Mouse (Mus musculus): ENCODE results near the gene Gm17387. TPM values are rescaled to one million over a fixed set of nuclear protein-coding genes. Genes with fewer than 3 reads are reported as not detected.

Gene Gm17387
- total RNA-seq, 2 experiments from 2014 or later: not detected

DNA sequence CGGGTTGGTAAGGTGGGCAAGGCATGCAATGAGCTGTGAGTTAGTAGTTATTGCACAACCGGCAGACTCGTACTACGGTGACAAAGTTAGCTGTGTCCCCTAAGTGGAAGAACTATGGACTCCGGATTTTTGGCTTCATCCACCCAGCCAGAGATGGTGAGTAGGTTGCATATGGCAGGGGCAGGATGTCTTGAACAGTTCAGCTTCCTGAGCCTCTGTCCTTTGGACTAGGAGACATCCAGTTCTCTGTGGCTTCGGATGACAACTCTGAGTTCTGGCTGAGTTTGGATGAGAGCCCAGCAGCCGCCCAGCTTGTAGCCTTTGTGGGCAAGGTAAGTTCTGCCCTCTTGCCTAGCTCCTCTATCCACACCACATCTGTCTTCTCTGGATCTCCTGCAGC, 35.6 kb downstream of the Gm17387 start:
- DNase-seq (ENCODE audit: low spot score): no peak
- intact Hi-C loops (cut with DNase I): no loop called here

DNA sequence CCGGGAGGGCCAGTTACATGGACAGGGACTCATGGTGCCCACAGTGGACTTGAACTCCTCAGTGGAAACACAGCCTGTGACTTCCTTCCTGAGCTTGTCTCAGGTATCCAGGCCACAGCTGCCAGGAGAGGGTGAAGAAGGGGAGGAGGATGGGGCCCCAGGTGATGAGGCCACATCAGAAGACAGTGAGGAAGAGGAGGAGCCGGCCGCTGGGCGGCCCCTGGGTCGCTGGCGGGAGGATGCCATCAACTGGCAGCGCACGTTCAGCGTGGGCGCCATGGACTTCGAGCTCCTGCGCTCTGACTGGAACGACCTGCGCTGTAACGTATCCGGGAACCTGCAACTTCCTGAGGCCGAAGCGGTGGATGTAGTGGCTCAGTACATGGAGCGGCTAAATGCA, 39.4 kb downstream of the Gm17387 start:
- intact Hi-C loops (cut with DNase I): no loop called here
- no peak for DNase-seq (ENCODE audit: low spot score)

DNA sequence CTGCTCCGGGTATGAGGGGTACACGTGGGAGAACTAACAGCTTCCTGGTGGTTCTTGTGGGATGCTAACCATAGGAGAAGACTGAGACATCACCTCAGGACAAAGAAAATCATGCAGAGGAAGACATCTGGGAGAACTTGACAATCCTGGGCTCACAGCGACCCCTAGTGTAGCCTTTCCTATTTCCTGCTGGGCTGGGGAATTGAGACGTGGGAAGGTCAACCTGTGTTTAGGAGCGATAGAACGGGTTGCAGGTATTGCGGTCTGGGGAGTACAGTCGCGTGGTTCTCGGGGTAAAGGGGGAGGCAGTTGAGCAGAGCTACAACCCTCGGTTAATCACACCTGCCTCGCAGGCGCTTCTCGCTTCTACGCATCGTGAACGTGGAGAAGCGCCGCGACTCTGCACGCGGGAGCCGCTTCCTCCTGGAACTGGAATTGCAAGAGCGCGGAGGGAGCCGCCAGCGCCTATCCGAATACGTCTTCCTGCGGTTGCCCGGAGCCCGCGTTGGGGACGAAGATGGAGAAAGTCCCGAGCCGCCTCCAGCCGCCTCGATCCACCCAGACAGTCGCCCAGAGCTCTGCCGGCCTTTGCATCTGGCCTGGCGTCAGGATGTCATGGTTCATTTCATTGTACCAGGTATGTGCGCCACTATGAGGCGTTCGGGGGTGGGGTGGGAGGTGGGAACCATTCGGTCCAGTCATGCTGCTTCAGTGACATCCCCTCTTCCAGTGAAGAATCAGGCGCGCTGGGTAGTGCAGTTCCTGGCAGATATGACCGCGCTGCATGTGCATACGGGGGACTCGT, 41.3 kb downstream of the Gm17387 start:
- intact Hi-C loops (cut with DNase I): loop anchor here (1.0 kb wide), 2 partner anchors 106 to 160 kb away; no protein-coding TSS in a partner anchor

DNA sequence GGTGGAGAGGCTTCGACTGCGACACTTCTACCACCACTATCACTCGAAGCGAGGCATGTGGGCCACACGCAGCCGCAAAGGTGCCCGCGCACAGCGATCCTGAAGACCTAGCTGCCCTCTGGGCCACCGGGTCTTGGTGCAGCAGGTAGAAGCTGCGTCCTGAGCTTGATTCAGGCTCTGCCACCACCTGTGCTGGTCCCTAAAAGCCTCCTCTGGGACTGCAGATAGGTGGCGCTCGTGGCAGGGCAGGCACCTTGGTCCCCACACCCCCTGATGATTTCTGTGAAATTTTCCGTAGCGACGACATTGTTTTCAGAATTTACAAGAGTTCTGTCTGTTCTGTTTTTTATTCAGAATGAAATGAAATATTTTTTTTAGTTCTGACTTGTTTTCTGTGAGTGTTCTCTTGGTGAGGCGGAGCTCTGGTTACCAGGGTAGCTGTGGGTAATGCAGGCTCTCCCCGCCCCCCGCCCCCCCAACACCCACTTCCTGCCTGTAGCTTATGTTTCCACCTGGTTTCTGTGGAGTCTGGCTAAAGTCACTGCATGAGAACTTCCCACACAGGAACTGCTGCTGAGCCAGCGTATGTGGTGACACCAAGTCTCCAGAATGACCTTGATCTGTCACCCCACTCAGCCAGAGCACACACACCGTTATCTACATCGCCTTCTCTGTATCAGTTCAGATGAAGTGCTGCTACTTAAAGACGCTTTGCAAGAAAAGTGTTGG, 43.2 kb downstream of the Gm17387 start:
- intact Hi-C loops (cut with DNase I): no loop called here
- DNase-seq (ENCODE audit: low spot score): no peak

More for the DNA sequence above, 41.3 kb downstream of the Gm17387 start:
- no peak for DNase-seq (ENCODE audit: low spot score)

DNA sequence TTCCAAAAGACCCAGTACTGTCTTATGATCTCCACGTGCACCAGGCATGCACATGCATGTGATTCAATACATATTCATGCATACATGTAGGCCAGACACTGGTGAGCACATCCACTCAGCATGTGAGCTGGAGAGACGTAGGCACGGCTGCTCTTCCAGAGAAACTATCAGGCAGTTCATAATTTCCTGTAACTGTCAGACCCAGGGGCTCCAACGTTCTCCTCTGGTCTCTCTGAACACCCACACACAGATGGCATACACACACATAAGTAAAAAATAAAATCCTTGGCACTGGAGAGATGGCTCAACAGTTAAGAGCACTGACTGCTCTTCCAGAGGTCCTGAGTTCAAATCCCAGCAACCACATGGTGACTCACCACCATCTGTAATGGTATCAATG, 44.9 kb downstream of the Gm17387 start:
- intact Hi-C loops (cut with DNase I): no loop called here
- no peak for DNase-seq (ENCODE audit: low spot score)

DNA sequence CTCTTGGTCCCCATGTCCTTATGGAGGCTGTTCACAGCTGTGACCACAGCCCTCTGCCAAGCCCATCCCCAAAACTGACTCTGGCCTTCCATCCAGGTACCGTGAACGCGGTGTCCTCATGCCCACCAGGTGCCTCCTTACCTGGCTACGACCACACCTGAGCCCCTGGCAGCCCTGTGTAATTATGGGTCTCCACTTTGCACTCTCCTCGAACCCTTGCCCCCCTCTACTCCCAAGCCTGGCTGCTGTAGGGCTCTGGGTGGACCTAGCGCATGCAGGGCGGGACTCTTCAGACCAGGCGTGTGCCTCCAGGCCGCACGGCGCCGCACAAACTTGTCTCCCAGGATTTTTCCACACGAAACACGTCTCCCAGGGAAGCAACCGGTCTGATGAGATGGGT, 48.9 kb downstream of the Gm17387 start, which contains the start of gene Pkp3:
Gene Pkp3 (plus strand): TSS at position 378 of the 400 bp plus-strand sequence.
- intact Hi-C loops (cut with DNase I): no loop called here
- no peak for DNase-seq (ENCODE audit: low spot score)

DNA sequence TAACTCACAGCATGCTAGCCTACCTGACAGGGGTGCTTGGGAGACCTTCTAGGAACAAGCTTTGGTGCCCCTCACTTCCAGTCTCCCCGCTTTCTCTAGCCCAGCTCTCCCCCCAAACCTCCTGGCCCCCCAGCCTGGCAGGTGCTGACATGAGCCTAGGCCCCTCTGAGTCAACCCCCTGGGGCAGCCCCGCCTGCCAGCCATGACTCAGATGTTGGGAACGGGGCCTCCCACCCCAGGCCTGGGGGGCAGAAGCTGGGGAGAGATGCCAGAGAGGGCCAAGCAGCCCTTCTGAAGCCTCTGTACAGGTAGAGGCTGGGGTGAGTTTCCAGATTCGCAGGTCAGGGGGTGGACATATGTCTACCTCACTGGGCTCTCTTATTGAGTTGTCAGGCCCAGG, 49.9 kb downstream of the Gm17387 start:
- DNase-seq (ENCODE audit: low spot score): no peak
- intact Hi-C loops (cut with DNase I): no loop called here

Other genes with a start within 250 kb of the Gm17387 start
- gene Syce1, start 241.3 kb upstream of the Gm17387 start, total RNA-seq (2021): not detected
- gene Zfp941, start 207.0 kb upstream of the Gm17387 start, total RNA-seq (2021): not detected
- gene Urah, start 194.1 kb upstream of the Gm17387 start, total RNA-seq (2021): under 1 TPM; 0.39 to 0.83 TPM
- gene Scgb1c1, start 183.6 kb upstream of the Gm17387 start, total RNA-seq (2021): 10 to 100 TPM; 10.8 to 14.5 TPM
- gene Odf3, start 181.3 kb upstream of the Gm17387 start, total RNA-seq (2021): not detected
- not detected for gene Gm45785, start 172.8 kb upstream of the Gm17387 start, total RNA-seq (2021)
- 10 to 100 TPM; 20.1 to 21.8 TPM for gene Ric8a, start 172.2 kb upstream of the Gm17387 start, total RNA-seq (2021)
- 10 to 100 TPM; 10.0 to 11.7 TPM for gene Bet1l, start 171.6 kb upstream of the Gm17387 start, total RNA-seq (2021)
- gene Psmd13, start 147.2 kb upstream of the Gm17387 start, total RNA-seq (2021): 10 to 100 TPM; 86.0 to 93.0 TPM
- 10 to 100 TPM; 54.3 to 64.0 TPM for gene Sirt3, start 146.8 kb upstream of the Gm17387 start, total RNA-seq (2021)
- gene Cox8b, start 128.7 kb upstream of the Gm17387 start, total RNA-seq (2021): 1,000 to 10,000 TPM; 2,576 to 2,619 TPM
- not detected for gene Nlrp6, start 108.2 kb upstream of the Gm17387 start, total RNA-seq (2021)
- gene Pgghg, start 87.7 kb upstream of the Gm17387 start, total RNA-seq (2021): 1 to 10 TPM; 4.6 to 5.2 TPM
- under 1 TPM; 0.47 to 0.59 TPM for gene Ifitm5, start 78.8 kb upstream of the Gm17387 start, total RNA-seq (2021)
- gene Gm45717, start 73.2 kb upstream of the Gm17387 start, total RNA-seq (2021): not detected
- gene Ifitm2, start 73.1 kb upstream of the Gm17387 start, total RNA-seq (2021): 100 to 1,000 TPM in 1 of 2 experiments, 10 to 100 TPM in 1; 96.7 to 116 TPM
- gene Ifitm1, start 61.9 kb upstream of the Gm17387 start, total RNA-seq (2021): 1 to 10 TPM; 1.6 to 2.8 TPM
- gene Ifitm3, start 18.4 kb upstream of the Gm17387 start, total RNA-seq (2021): 100 to 1,000 TPM; 102 to 111 TPM
- gene Ifitm6, start 11.2 kb upstream of the Gm17387 start, total RNA-seq (2021): under 1 TPM in 1 of 2 experiments, not detected in 1; 0.42 TPM
- under 1 TPM in 1 of 2 experiments, not detected in 1; 0.08 TPM for gene B4galnt4, start 32.0 kb downstream of the Gm17387 start, total RNA-seq (2021)
- under 1 TPM in 1 of 2 experiments, not detected in 1; 0.31 TPM for gene Pkp3, start 49.1 kb downstream of the Gm17387 start, total RNA-seq (2021)
- 1 to 10 TPM; 4.8 to 7.7 TPM for gene Sigirr, start 71.4 kb downstream of the Gm17387 start, total RNA-seq (2021)
- under 1 TPM in 1 of 2 experiments, not detected in 1; 0.08 TPM for gene Ano9, start 88.7 kb downstream of the Gm17387 start, total RNA-seq (2021)
- 10 to 100 TPM; 32.1 to 33.4 TPM for gene Ptdss2, start 93.3 kb downstream of the Gm17387 start, total RNA-seq (2021)
- gene Rnh1, start 143.7 kb downstream of the Gm17387 start, total RNA-seq (2021): 10 to 100 TPM; 65.7 to 69.9 TPM
- gene Hras, start 164.9 kb downstream of the Gm17387 start, total RNA-seq (2021): 100 to 1,000 TPM; 106 to 112 TPM
- gene Lrrc56, start 165.0 kb downstream of the Gm17387 start, total RNA-seq (2021): 1 to 10 TPM; 3.2 to 4.7 TPM
- not detected for gene Lmntd2, start 184.9 kb downstream of the Gm17387 start, total RNA-seq (2021)
- gene Rassf7, start 186.7 kb downstream of the Gm17387 start, total RNA-seq (2021): under 1 TPM; 0.62 to 0.64 TPM
- gene Phrf1, start 199.7 kb downstream of the Gm17387 start, total RNA-seq (2021): 10 to 100 TPM; 29.8 to 31.6 TPM
- 1 to 10 TPM; 3.4 to 3.6 TPM for gene Irf7, start 237.3 kb downstream of the Gm17387 start, total RNA-seq (2021)
- gene Cdhr5, start 247.7 kb downstream of the Gm17387 start, total RNA-seq (2021): not detected